Mouse (Mus musculus): ENCODE measurements around the gene Tspan4.

Tspan4 gene

DNA sequence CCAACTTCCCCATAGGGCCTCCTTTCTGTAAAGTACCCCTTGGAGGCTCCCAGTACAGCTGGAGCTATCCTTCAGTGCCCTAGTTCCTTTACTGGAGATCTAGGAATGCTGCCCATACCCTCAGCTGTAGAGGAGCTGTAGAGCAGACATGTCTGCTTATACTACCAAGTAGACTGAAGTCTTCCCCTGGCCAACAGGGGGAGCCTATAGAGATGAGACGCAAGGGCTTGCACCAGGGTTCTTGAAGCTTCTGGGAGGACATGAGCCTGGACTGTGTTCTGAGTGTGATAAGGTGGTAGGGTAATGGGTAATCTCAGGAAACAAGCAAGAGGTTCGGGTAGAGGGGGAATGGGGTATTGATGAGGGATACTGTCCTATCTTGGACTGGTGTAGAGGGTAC, 16.1 kb downstream of the Tspan4 start:
- in situ Hi-C loops (cut with MboI; ENCODE audit: unreplicated experiment in 2 of 2) = loop anchor here (25.0 kb wide), 1 partner anchor 171 kb away; the partner anchor contains the start of gene Muc6 (in 2 of the 2)

DNA sequence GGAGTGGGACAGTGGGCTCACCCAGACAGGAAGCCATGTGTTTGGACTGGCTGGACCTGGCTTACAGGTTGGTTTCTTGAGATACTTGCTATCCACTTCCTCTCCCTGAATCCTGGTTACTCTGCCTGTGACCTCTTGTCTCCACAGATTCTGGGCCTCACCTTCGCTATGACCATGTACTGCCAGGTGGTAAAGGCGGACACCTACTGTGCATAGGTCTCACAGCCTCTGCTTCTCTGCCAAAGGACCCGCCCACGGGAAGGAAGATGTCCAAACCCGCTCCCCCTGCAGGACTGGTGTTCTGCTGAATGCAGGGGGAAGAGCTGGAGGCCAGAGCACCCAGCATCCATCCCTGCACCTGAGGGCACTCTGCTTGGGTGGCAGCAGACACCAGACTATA, 17.7 kb downstream of the Tspan4 start:
- in situ Hi-C loops (cut with MboI; ENCODE audit: unreplicated experiment in 2 of 2) = loop anchor here (25.0 kb wide), 1 partner anchor 170 kb away; the partner anchor contains the start of gene Muc6 (in 2 of the 2)

DNA sequence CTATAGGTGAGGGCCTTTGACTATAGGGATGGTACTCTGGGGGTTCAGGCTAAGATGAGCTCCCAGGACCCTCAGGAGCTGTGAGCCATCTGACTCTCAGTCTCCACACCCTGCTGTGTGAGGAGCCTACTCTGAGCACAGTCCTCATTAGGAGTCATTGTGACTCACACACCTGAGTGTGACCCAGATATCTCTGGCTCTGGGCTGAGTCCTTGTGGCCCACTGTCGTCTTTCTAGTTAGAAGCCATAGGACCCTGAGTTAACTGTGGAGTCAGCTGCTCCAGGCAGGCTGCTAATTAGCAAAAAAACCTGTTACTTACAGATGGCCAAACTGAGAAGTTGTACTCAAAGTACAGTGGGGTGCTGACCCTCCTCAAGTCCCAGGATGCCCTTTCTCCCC, 18.7 kb downstream of the Tspan4 start:
- in situ Hi-C loops (cut with MboI; ENCODE audit: unreplicated experiment in 2 of 2) = loop anchor here (25.0 kb wide), 1 partner anchor 169 kb away; the partner anchor contains the start of gene Muc6 (in 2 of the 2)

DNA sequence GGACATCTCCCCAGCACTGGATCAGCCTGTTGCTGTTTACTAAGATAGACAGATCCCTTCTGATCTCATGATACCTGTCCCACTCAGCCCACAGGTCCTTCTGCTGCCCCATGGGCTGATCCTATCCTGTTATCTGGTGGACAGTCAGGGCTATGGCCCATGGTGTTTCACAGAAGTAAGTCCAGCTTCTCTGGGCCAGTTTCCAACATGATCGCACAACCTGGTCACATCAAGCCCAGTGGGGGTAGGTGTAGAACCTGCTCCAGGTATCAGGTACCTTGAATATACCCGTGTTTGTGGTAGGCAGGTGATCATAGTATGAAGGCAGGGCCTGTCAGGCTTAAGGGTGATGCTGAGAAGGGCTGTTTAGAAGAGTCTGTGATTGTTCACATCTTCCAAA, 20.3 kb downstream of the Tspan4 start:
- in situ Hi-C loops (cut with MboI; ENCODE audit: unreplicated experiment in 2 of 2) = loop anchor here (25.0 kb wide), 1 partner anchor 167 kb away; the partner anchor contains the start of gene Muc6 (in 2 of the 2)

DNA sequence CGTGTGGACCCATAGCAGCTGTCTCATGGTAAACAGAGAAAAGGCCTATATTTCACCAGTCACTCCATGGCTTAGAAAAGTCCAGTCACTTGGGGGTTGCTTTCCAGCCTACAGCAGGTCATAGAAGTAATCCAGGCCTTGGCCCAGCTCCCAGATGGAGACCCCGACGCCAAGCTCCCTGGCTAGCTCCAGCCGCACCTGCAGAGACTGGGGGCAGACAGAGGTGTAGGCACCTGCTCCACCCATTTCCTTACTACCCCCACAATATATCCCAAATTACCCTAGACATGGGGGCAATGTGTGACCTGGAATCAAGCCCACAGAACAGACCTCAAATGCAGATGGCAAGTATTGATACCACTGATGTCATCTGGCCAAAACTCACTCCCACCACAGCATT, 20.9 kb downstream of the Tspan4 start:
- in situ Hi-C loops (cut with MboI; ENCODE audit: unreplicated experiment in 2 of 2) = loop anchor here (25.0 kb wide), 1 partner anchor 166 kb away; the partner anchor contains the start of gene Muc6 (in 2 of the 2)

DNA sequence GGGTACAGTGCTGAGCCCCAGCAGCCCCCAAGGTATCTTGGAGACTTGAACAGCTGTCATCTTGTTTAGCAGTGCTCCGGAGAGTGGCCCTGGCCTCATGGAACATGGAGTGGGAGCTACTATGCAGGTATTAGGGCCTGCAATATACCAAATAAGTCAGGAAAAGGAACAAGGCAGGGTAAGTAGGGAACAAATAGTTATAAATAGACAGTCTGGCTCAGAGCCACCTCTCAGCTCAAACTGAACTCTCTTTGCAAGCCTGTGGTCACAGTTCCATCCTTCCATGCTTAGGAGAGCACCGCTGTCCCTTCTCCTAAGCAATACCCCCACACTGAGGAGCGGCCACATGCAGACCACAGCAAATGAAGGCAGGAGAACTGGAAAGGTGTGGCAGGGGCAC, 22.6 kb downstream of the Tspan4 start:
- in situ Hi-C loops (cut with MboI; ENCODE audit: unreplicated experiment in 2 of 2) = loop anchor here (25.0 kb wide), 1 partner anchor 165 kb away; the partner anchor contains the start of gene Muc6 (in 2 of the 2)

DNA sequence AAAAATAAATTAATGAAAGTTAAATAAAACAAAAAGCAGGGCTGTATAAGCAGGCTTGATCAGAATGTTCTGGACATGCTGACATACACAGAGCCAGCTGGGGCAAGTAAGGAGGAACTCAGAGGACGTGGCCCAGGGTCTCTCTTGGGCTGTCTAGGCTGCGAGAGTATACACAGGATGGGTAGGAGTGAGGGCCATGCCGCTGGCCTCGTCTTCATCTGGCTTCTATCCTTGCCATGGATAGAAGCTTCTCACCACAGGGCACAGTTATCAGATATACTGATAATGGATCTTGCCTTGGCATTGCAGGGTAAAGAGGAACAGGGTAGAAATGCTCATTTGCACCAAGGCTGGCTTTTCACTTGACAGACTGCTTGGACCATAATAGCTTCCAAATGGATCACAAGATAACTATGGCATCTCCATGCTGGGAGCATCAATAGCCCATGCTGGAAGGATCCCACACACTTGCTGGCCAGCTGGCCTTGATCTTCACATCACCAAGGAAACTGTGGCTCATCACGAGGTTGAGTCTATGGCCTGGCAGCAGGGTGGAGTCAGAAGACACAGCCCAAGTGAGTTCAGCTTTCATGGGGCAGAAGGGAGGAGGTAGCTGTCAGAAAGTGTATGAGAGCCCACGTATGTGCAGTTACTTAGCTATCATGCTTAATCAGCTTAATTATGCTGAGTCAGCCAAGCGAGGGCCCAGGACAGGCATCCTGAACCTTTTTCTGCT, 26.9 kb downstream of the Tspan4 start:
- in situ Hi-C loops (cut with MboI; ENCODE audit: unreplicated experiment in 2 of 2) = no loop called here

DNA sequence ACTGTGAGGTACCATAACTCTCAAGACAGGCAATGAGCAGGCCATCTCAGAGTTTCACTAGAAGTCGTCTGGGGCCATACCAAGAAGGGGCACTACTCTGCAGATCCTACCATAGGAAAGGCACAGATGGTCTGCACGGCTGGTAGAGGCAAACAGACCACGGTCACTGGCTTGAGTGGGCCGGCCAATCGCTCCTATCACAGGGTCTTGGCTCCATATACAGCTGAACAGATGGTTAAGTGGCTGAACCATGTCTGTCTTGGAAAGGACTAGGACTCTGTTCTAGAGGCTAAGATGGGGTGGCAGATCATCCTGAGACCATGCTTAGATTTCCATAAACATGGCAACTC, 27.5 kb downstream of the Tspan4 start:
- in situ Hi-C loops (cut with MboI; ENCODE audit: unreplicated experiment in 2 of 2) = no loop called here

DNA sequence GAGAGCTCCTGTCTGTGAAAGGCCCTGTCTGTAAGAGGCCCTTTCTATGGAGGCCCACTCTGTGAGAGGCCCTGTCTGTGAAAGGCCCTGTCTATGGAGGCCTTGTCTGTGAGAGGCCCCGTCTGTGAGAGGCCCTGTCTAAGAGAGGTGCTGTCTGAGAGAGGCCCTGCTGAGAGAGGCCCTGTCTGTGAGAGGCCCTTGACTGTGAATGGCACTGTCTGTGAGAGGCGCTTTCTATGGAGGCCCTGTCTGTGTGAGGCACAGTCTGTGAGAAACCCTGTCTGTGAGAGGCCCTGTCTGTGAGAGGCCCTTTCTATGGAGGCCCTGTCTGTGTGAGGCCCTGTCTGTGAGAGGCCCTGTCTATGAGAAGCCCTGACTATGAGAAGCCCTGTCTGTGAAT, 31.2 kb downstream of the Tspan4 start:
- in situ Hi-C loops (cut with MboI; ENCODE audit: unreplicated experiment in 2 of 2) = no loop called here

DNA sequence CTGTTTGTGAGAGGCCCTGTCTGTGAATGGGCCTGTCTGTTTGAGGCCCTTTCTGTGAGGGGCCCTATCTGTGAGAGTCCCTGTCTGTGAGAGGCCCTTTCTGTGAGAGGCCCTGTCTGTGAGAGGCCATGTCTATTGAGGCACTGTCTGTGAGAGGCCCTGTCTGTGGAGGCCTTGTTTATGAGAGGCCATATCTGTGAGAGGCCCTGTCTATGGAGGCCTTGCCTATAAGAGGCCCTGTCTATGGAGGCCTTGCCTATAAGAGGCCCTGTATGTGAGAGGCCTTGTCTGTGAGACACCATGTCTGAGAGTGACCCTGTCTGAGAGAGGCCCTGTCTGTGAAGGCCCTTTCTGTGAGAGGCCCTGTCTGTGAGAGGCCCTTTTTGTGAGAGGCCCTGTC, 33.1 kb downstream of the Tspan4 start:
- in situ Hi-C loops (cut with MboI; ENCODE audit: unreplicated experiment in 2 of 2) = no loop called here

DNA sequence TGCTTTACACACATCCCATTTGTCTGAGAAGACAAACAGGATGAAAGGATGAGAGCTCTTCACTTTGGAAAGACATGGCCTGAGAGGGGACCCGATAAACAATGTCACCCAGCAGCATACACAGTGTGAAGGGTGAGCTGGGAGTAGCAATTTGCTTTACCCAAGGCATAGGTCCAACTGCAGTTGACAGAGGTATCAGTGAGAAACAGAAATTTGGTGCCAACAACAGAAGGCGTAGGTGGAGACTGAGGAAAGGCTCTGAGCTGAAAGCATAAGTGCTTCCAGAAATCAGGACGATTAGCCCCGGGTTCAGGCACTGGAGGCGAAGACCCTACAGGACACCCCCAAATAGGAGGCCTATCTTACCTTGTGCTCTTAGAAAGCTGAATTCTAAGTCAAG, 35.2 kb downstream of the Tspan4 start:
- in situ Hi-C loops (cut with MboI; ENCODE audit: unreplicated experiment in 2 of 2) = no loop called here

DNA sequence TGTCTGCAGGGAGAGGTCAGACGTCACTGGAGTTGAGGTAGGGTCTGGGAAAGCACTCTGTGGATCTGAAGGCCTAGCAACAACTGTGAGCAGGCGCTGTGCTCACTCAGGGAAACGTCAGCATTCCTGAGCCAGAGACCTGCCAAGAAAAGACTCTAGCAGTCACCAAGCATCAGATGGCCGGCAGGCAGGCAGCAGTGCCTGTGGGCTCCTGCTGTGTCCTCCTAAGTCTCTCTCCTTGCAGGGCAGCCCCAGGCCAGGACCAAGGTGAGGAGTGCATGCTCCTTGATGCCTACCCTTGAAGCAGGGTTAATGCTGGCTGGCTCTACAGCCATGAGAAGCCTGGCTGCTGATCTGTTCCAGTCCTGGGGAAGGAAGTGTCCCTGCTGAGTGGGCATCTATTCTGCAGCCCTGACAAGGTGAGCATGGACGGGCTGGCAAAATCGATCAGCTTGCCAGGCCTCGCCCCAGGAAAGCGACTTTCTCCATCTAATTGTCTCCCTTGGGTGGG, 35.7 kb downstream of the Tspan4 start:
- in situ Hi-C loops (cut with MboI; ENCODE audit: unreplicated experiment in 2 of 2) = no loop called here

DNA sequence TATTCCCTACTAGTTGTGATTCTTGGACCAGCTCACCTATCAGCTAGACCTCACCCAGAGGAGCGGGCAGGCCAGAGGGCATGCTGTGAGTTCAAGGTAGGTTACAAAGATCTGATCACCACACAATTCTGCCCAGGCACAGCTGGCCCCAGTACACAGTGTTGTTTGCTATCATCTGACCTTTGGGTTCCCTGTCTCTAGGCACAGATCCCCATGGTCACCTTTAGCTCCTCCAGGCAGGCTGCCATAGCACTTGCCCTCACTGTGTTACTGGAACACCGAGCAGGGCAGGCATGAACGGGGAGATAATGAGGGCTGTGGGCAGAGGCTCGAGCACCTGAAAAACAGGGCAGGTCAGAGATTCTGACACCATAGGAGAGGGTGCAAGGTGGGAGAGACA, 42.6 kb downstream of the Tspan4 start:
- in situ Hi-C loops (cut with MboI; ENCODE audit: unreplicated experiment in 2 of 2) = no loop called here

DNA sequence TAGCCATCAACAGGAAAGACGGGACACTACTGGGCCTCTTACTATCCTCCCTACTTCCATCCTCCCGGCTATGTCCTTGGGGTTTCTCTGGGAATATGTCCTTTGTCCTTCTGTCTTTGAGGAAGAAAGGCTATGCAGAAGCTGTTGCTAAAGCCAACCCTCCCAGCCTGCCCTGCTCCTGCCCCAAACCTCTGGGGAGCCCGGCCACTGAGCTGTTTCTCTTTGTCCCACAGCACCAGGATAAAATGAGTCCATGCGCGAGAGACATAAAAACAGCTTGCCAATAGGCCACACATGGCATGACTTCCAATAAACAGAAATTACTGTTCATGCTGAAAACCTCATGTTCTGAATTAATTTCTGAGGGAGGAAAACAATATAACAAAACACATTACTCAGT, 43.3 kb downstream of the Tspan4 start:
- in situ Hi-C loops (cut with MboI; ENCODE audit: unreplicated experiment in 2 of 2) = no loop called here

DNA sequence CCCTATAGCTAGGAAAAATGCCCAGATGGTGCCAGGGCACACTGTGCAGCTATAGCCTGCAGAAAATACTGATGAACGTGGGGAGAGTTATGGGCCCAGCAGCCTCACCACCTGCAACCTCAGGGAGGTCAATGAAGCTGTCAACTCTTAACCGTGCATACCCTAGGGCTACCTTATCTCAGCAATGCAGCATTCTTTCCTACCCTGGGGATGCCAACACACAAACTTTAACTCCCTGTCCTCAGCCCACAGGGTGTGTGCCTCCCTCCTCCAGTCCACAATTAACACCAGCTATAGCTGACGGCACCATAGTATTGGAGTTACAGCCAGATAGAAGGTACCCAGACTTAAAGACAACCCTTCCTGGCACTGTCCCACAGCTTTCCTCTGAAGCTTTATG, 43.9 kb downstream of the Tspan4 start:
- in situ Hi-C loops (cut with MboI; ENCODE audit: unreplicated experiment in 2 of 2) = no loop called here

DNA sequence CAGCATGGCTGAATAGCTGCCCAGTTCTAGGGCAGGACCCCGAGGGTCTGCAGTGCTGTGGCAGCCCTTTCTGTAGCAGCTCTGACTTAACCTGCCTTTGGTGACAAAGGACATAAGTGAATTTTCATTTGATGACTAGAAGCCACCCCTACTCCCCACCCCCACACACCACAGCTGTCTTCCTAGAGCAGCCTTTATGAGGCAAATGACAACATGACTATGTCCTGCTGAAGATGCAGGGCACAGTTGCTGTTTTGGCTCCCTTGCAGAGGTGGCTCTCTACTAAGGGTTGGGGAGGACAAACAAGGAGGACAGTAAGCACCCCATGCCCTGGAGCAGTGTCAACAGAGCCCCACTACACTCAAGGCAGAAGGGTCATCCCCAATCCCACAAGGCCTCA, 44.8 kb downstream of the Tspan4 start:
- in situ Hi-C loops (cut with MboI; ENCODE audit: unreplicated experiment in 2 of 2) = no loop called here

DNA sequence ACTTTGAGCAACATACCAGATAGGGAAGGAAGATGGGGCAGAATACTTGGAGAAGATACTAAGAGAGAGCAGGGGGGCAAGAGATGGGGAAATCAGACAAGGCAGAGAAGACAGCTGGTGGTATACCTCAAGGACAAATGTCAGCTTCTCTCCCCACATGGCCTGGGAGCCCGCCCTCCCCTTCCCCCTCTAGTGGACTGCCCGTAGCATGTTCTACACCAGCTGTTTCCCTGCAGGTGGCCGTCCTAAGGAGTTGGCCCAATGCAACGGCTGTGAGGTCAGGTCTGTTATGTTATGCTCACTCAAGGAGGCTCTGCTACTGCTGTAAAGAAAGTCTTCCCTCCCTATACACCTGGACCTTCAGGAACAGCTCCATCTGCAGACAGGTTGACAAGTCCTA, 48.0 kb downstream of the Tspan4 start:
- in situ Hi-C loops (cut with MboI; ENCODE audit: unreplicated experiment in 2 of 2) = no loop called here

DNA sequence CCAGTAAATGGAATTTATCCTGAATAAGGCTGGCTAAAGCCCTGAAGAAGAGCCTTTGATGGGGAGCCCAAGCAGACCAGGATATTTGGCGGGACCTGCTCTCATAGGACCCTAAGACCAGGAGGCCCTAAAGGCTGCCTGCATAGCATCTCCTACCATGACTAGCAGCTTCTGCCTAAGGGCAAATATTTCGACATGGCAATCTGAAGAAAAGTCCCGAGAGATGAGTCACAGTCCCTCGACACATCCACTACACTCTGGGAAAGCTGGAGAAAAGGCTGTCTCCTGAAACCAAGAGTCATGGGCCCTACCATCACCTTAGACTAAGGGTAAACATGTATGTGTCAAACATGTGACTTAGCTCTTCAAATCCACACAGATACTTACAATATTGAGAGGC, 49.2 kb downstream of the Tspan4 start:
- in situ Hi-C loops (cut with MboI; ENCODE audit: unreplicated experiment in 2 of 2) = no loop called here

DNA sequence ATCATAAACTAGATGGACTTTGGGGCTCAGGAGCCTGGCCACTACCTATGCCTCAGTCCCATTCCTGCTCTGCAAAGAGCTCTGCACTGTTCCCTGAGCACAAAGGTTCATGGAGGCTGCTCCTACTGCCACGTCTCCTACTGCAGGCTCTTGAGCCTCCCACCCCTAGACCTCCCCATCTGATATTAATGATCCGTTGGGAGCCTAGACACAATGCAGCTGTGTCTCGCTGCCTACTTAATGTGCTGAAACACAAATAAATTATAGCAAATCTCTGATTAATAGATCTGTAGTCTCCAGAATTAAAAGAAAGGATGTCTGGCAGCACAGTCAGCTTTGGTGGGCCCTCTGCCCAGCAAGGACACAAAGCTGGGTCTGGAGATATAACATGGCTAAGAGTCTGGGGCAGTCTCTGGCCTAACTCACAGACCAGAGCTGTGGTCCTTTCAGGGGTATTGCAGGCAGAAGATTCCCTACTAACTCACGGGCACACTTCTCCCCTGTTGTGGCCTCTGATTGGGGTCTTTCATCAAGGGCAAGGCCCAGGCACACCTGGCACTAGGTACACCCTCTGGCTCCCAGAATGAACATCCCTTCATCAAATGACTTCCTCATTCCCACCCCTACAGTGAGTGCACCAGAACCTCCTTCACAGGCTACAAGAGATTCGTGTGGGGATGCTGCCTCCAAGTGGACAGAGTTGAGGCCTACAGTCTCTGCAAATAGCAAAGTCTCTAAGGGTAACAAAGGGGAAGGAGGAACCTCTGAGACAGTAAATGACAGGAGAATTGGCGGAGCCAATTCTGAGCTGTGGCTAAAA, 49.9 kb downstream of the Tspan4 start:
- in situ Hi-C loops (cut with MboI; ENCODE audit: unreplicated experiment in 2 of 2) = loop anchor here (5.0 kb wide), 3 partner anchors 38 to 113 kb away; partner anchors contain the start of gene Gatd1 (in 2 of the 2)

DNA sequence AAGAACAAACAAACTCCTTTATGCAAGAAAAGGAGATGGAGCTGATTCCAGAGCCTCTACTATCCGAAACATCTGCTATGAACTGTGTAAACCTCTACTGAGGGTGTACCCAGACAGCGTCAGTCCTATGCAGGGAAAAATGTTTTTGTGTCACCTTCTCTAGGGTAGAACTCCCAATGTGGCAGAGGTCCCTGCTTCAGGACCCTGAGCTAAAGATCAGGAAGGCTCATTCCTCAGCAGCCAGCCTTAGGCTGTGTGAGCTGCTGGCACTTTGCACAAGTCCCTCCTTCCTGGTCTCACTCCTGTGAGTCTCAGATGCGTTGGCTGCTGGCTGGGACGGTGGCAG, 50.5 kb downstream of the Tspan4 start:
- in situ Hi-C loops (cut with MboI; ENCODE audit: unreplicated experiment in 2 of 2) = loop anchor here (5.0 kb wide), 3 partner anchors 38 to 113 kb away; partner anchors contain the start of gene Gatd1 (in 2 of the 2)

DNA sequence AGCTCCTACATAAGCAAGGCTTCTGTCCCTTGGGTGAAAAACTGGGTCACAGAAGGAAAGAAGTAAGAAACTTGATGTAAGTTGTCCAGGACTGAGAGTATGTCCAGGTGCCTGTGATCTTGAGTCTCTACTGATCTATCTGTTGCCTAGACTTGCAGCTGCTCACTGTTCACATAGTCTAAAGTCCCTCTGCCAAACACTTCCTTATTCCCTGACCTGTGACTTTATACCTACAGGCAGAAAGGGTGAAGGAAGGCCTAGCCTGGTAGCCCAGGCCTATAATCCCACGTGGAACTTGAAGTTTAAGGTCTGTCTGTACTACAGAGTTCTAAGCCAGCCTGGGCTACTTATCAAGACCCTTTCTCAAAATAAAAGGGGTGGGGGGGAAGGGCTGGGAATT, 60.5 kb downstream of the Tspan4 start:
- in situ Hi-C loops (cut with MboI; ENCODE audit: unreplicated experiment in 2 of 2) = no loop called here

Measured in v-Abl transformed pro-B cells (cell line).